Mouse (Mus musculus) spleen, postnatal 36 days (tissue): ENCODE data around the gene Olfr1412.

Experiments used
- DNase-seq, 2 experiments: peaks; one replicate each; pipeline ENCODE4 v3.0.0; 2022; ENCODE audit warnings: low spot score in 2 of 2, mixed read lengths in 1 of 2

Olfr1412 gene

GRCm38 (mm10) chr1:92637501-92638172, 52.1 kb downstream of the Olfr1412 start:
- DNase-seq = no peak

GRCm38 (mm10) chr1:92638181-92638580, 52.6 kb downstream of the Olfr1412 start:
- DNase-seq = no peak

- no peak for DNase-seq
These were observed 53.2 kb downstream of the Olfr1412 start for GRCm38 (mm10) chr1:92638736-92639135.

- DNase-seq = no peak
These were observed 54.8 kb downstream of the Olfr1412 start for GRCm38 (mm10) chr1:92640393-92640792.
